ENCODE assay signal across 1 mouse cellular context in the genomic region with DNA sequence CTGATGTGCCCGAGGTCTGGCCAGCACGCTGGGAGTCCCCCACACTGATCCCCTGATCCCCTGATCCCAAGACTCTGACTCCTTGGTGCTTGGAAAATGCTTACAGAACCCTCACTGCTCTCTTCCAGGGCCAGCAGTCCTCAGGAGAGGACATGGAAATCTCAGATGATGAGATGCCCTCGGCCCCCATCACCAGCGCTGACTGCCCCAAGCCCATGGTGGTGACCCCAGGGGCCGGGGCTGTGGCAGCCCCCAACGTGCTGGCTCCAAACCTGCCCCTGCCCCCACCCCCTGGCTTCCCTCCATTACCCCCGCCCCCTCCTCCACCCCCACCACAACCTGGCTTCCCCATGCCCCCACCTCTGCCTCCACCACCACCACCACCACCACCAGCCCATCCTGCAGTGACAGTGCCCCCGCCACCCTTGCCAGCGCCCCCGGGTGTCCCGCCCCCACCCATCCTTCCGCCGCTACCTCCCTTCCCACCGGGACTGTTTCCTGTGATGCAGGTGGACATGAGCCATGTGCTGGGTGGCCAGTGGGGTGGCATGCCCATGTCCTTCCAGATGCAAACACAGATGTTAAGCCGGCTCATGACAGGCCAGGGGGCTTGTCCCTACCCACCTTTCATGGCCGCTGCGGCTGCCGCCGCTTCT.
TF ChIP-seq lines count a peak whose summit lies in the region.

No protein-coding gene starts in this region.

TF ChIP-seq in ES-E14, 5 proteins besides CTCF, POLR2A, EP300 and RAD21:
- TF ChIP-seq ZNF384 (IDR thresholded peaks at IDR 0.05; ENCODE audit: low read depth, low read length) (no peak), ZC3H11A (IDR thresholded peaks at IDR 0.05; ENCODE audit: borderline replicate concordance, low read depth, low read length) (no peak), MAFK (IDR thresholded peaks at IDR 0.05; ENCODE audit: insufficient read depth, low read depth, low read length) (no peak), CHD2 (IDR thresholded peaks at IDR 0.05; ENCODE audit: low read depth, low read length) (no peak), HCFC1 (IDR thresholded peaks at IDR 0.05; ENCODE audit: borderline replicate concordance, insufficient read depth, low read length) (no peak)
TF ChIP-seq in ES-E14: peak in this region for 0.
